Mouse (Mus musculus): ENCODE results near the gene Prkcd.

GRCm38 (mm10) chr14:30597142-30597541 lies 28.9 kb downstream of the Prkcd start:
- TF ChIP-seq CTCF (IDR thresholded peaks at IDR 0.05; ENCODE audit: extremely low read depth, insufficient read length, insufficient replicate concordance, low read depth, low read length) (no peak), POLR2A (IDR thresholded peaks at IDR 0.05; ENCODE audit: low read depth, low read length) (no peak)

All from small intestine, adult 2 months (tissue).